Mouse (Mus musculus) stomach, postnatal 0 days (tissue): ENCODE results near the gene Slc7a14. TPM values are rescaled to one million over a fixed set of nuclear protein-coding genes. Genes with fewer than 3 reads are reported as not detected.
A peak's percentile ranks its signal among the peaks of the same experiment; 100 is the strongest.

ENCODE experiments used
- ATAC-seq: fragments of 200-750 bp; cut with Nextera tagmentation; 2 replicates; pipeline ENCODE4 v1.8.0; 2017; ENCODE audit not compliant: low FRiP score, low TSS enrichment
- DNase-seq: peaks from one replicate; pipeline ENCODE4 v3.0.0-alpha.2; 2016; ENCODE audit warnings: low spot score
- H3K27ac ChIP-seq: fragments of 300-500 bp; sonication (generic); replicated peaks from 2 replicates; pipeline ENCODE4 v1.5.1; 2014; ENCODE audit warnings: mild to moderate bottlenecking, control low read depth
- H3K27me3 ChIP-seq: fragments of 300-500 bp; sonication (generic); 2 replicates; pipeline ENCODE4 v1.6.1; 2014; ENCODE audit warnings: low read length; ENCODE audit not compliant: control insufficient read depth, insufficient read depth
- H3K36me3 ChIP-seq: fragments of 300-500 bp; sonication (generic); 2 replicates; pipeline ENCODE4 v1.6.1; 2014; ENCODE audit warnings: low read length, mixed read lengths; ENCODE audit not compliant: control insufficient read depth, insufficient read depth
- H3K4me1 ChIP-seq: fragments of 300-500 bp; sonication (generic); replicated peaks from 2 replicates; pipeline ENCODE4 v1.6.1; 2014; ENCODE audit warnings: antibody characterized with exemption; ENCODE audit not compliant: control insufficient read depth, insufficient read depth
- H3K4me2 ChIP-seq: fragments of 300-500 bp; sonication (generic); replicated peaks from 2 replicates; pipeline ENCODE4 v1.6.1; 2014; ENCODE audit warnings: low read depth, mild to moderate bottlenecking, control low read depth, moderate library complexity
- H3K4me3 ChIP-seq: fragments of 300-500 bp; sonication (generic); 2 replicates; pipeline ENCODE4 v1.5.1; 2014; ENCODE audit warnings: low read depth, low read length, control low read depth
- H3K9ac ChIP-seq: fragments of 300-500 bp; sonication (generic); 2 replicates; pipeline ENCODE4 v1.6.1; 2014; ENCODE audit warnings: mild to moderate bottlenecking, low read length, control low read depth, mixed read lengths
- H3K9me3 ChIP-seq: fragments of 300-500 bp; sonication (generic); 2 replicates; pipeline ENCODE4 v1.6.1; 2016; ENCODE audit warnings: low read length; ENCODE audit not compliant: control insufficient read depth
- CTCF ChIP-seq: IDR thresholded peaks from 2 replicates; pipeline ENCODE4 v1.5.1; 2016; ENCODE audit warnings: antibody characterized with exemption, low read depth, mild to moderate bottlenecking, moderate library complexity
- EP300 ChIP-seq: optimal IDR thresholded peaks from 2 replicates; pipeline ENCODE3; 2016; ENCODE audit warnings: antibody characterized with exemption
- WGBS: fragments of 180-500 bp; shearing (Covaris S2); extraction: QIAGEN DNeasy Blood & Tissue Kit; methylation state at CpG from one replicate; pipeline ENCODE4 v1.1.7; 2014; 5-methylcytosine and 5-hydroxymethylcytosine counted together
- polyA plus RNA-seq: library from polyadenylated mRNA; unstranded; fragments of >200 nt; fragmentation: Nextera tagmentation; extraction: Ambion mirVana; gene quantifications from 2 replicates; pipeline ENCODE4 v1.2.1, GENCODE M21; 2015

Gene Slc7a14
- polyA plus RNA-seq, 1 experiment from 2014 or later, result 0.55 TPM

GRCm38 (mm10) chr3:31239645-31240044, 70.5 kb downstream of the Slc7a14 start:
- no peak overlapping the region for H3K4me3 ChIP-seq
- H3K27ac ChIP-seq, result no peak overlapping the region
- no peaks in the 10 kb centered on the region for H3K4me1 ChIP-seq
- H3K36me3 ChIP-seq, result no peaks in the 10 kb centered on the region
- DNase-seq (no peak), ATAC-seq (no peak)
- H3K4me2 ChIP-seq, result no peak overlapping the region
- 94% methylated on average over 3 of the region's 3 CpGs for WGBS
- H3K9ac ChIP-seq, result no peak overlapping the region
- no peak for TF ChIP-seq EP300
- no peak for TF ChIP-seq CTCF
- H3K9me3 ChIP-seq, result no peaks in the 10 kb centered on the region
- no peaks in the 10 kb centered on the region for H3K27me3 ChIP-seq

- DNase-seq (peak; percentile 23), ATAC-seq (no peak)
- TF ChIP-seq EP300 (no peak), CTCF (peak; percentile 64)
- WGBS, result 29% methylated on average over 3 of the region's 3 CpGs
- no peak overlapping the region for H3K4me3 ChIP-seq
- no peak overlapping the region for H3K27ac ChIP-seq
- H3K9ac ChIP-seq, result no peak overlapping the region
- H3K9me3 ChIP-seq, result no peaks in the 10 kb centered on the region
- H3K4me2 ChIP-seq, result no peak overlapping the region
- H3K27me3 ChIP-seq, result no peaks in the 10 kb centered on the region
- no peaks in the 10 kb centered on the region for H3K4me1 ChIP-seq
- no peaks in the 10 kb centered on the region for H3K36me3 ChIP-seq
Measured at GRCm38 (mm10) chr3:31237936-31238335, 72.2 kb downstream of the Slc7a14 start.

- H3K4me1 ChIP-seq, result no peaks in the 10 kb centered on the region
- no peak overlapping the region for H3K4me2 ChIP-seq
- no peaks in the 10 kb centered on the region for H3K27me3 ChIP-seq
- ATAC-seq (no peak), DNase-seq (no peak)
- TF ChIP-seq EP300, result no peak
- no peak for TF ChIP-seq CTCF
- 47% methylated on average over 3 of the region's 3 CpGs for WGBS
- H3K9me3 ChIP-seq, result no peaks in the 10 kb centered on the region
- no peak overlapping the region for H3K9ac ChIP-seq
- no peak overlapping the region for H3K4me3 ChIP-seq
- H3K27ac ChIP-seq, result no peak overlapping the region
- no peaks in the 10 kb centered on the region for H3K36me3 ChIP-seq
Measured at GRCm38 (mm10) chr3:31236146-31236545, 74.0 kb downstream of the Slc7a14 start.

GRCm38 (mm10) chr3:31234356-31234755, 75.8 kb downstream of the Slc7a14 start:
- ATAC-seq (no peak), DNase-seq (no peak)
- TF ChIP-seq EP300, result no peak
- TF ChIP-seq CTCF, result no peak
- H3K27ac ChIP-seq, result no peak overlapping the region
- H3K4me1 ChIP-seq, result no peaks in the 10 kb centered on the region
- no peak overlapping the region for H3K4me3 ChIP-seq
- H3K27me3 ChIP-seq, result no peaks in the 10 kb centered on the region
- H3K9me3 ChIP-seq, result no peaks in the 10 kb centered on the region
- 57% methylated on average over 7 of the region's 7 CpGs for WGBS
- H3K9ac ChIP-seq, result no peak overlapping the region
- no peaks in the 10 kb centered on the region for H3K36me3 ChIP-seq
- H3K4me2 ChIP-seq, result no peak overlapping the region

GRCm38 (mm10) chr3:31233746-31234312, 76.3 kb downstream of the Slc7a14 start:
- Histone ChIP-seq H3K4me1 (no peaks in the 10 kb centered on the region), H3K27me3 (no peaks in the 10 kb centered on the region), H3K4me3 (no peak overlapping the region), H3K9me3 (no peaks in the 10 kb centered on the region), H3K27ac (no peak overlapping the region), H3K9ac (no peak overlapping the region), H3K36me3 (no peaks in the 10 kb centered on the region), H3K4me2 (no peak overlapping the region)
- DNase-seq (no peak), ATAC-seq (no peak)
- WGBS, result 55% methylated on average over 2 of the region's 2 CpGs
- TF ChIP-seq EP300 (no peak), CTCF (no peak)

GRCm38 (mm10) chr3:31229281-31229680, 80.9 kb downstream of the Slc7a14 start:
- TF ChIP-seq CTCF (no peak), EP300 (no peak)
- DNase-seq, result no peak
- Histone ChIP-seq H3K4me1 (no peaks in the 10 kb centered on the region), H3K9me3 (no peaks in the 10 kb centered on the region), H3K36me3 (no peaks in the 10 kb centered on the region), H3K9ac (no peak overlapping the region), H3K27me3 (no peaks in the 10 kb centered on the region), H3K4me3 (no peak overlapping the region), H3K27ac (no peak overlapping the region), H3K4me2 (no peak overlapping the region)
- ATAC-seq, result no peak
- WGBS, result 84% methylated on average over 5 of the region's 5 CpGs
